Mouse (Mus musculus) CD8-positive naive resting alpha-beta T cell, adult 2 months (primary cell): Measurements from ENCODE around the gene Pif1.
A peak's percentile ranks its signal among the peaks of the same experiment; 100 is the strongest.

Source experiments
- DNase-seq, 2 experiments: peaks; one replicate each; pipeline ENCODE4 v3.0.0; 2022; ENCODE audit warnings: low read depth in 2 of 2, low spot score in 2 of 2

The Pif1 gene

DNA sequence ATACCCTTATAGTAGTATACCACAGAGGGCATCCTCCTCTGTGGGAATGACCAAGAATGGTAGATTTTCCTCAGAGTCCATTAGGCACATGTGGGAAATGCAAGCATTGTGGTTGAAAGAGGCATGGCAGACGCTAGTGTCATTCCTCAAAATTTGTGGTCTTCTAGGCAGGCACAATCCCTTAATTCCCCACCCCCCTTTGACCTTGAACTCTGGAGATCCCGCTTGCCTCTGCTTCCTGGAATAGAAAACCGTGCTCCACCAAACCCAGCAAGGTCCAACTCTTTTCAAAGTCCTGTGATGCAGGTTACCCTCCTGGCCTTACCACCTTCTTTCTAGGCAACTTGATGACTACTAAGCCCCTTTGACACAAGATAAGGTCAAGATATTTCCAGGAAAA lies 5.8 kb downstream of the Pif1 start:
- no peak for DNase-seq

DNA sequence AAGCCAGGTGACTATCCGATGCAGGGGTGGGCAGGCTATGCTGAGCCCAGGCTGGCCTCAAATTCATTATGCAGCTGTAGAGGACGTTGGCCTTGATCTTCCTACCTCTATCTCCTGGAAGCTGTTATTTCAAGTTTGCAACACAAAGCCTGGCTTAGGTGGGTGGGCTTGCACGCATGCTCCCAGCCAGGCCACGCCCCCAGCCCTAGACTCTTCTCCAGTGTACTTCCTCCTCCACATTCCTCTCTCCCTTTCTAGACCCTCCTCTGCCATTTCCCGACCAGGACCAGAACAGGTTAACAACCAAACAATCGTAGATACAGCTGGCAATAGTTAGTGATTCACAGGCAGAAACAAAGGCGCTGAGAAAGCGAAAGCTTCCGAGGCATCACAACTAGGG lies 6.6 kb downstream of the Pif1 start:
- DNase-seq = no peak

DNA sequence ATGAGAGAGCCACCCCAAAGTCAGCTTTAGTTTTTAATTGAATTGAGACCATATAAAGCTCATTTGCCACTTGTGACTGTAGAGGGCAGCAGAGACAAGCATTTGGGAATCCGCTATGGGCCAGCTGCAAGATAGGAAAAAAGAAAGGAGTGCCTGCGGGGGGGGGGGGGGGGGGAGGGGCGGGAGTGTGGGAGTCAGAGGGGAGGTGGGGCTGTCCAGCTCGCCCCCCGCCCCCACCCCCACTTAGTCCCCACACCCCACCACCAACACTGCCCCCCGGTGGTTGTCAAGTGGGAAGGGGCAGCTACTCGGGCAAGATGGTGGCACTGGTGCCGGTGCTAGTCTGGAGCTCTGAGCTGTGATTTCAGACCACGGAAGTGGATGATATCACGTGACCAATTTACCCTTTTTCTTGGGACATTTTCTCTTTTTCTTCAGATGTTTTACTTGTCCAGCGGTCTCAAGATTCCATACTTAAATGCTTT lies 11.8 kb downstream of the Pif1 start:
- DNase-seq = peak in 1 of 2 experiments; percentile 39

DNA sequence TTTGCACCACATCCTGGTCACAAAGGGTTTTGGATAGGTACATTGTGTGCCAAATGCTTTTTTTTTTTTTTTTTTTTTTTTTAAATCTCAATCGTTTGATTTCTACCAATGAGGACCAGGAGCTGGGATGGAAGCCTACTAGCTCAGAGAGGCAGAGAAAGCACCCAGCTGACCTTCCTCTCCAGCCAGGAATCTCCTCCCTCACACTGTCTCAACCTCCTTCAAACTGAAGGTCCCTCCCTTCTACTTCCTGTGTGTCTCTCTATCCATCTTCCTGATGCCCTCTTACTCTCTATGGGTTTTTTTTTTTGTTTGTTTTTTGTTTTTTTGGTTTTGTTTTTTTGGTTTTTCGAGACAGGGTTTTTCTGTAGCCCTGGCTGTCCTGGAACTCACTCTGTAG lies 14.0 kb downstream of the Pif1 start:
- no peak for DNase-seq

- DNase-seq = peak in 1 of 2 experiments; percentile 9
These were observed 16.6 kb downstream of the Pif1 start for GRCm38 (mm10) chr9:65603401-65604102.

GRCm38 (mm10) chr9:65605471-65606136 lies 18.6 kb downstream of the Pif1 start:
- no peak for DNase-seq

DNA sequence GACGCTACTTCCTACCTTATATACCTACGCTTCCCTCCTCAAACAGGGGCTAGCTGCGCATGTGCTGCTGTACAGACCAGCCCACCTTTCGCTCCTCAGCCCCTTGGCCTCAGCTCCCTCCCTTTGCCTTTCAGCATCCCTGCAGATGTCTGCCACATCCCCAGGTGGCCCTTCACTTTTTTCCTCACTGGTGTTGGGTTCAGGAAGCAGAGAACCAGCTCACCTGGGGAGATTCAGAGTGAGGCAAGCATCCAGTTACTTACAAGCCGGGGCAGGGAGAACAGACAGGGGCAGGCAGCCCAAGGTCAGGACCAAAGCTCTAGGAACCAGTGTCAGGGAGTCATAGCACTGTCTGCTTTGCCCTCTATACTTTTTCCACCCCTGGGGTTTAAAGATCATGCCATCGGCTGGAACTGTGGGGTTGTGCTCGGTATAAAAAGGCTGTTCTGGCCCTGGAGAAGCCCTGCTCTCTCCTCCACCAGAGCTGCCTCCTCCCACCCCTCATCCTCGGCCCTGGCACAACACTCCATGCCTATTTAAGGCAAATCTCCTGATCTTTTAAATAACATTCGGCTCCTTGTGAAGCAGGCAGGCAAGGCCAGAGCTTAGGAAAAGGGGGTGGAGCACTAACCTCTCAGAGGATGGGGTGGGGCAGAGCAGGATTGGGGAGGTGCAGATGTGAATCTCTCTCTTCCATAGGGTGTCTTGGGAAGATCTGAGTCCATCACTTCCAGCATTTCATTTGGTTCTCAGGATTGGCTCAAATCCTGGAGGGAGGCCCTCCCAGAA lies 19.6 kb downstream of the Pif1 start:
- no peak for DNase-seq

- DNase-seq = no peak
These were observed 20.2 kb downstream of the Pif1 start for GRCm38 (mm10) chr9:65607120-65607519.

- DNase-seq = no peak
These were observed 25.1 kb downstream of the Pif1 start for GRCm38 (mm10) chr9:65611969-65612486.

GRCm38 (mm10) chr9:65613098-65613497 lies 26.1 kb downstream of the Pif1 start:
- DNase-seq = no peak

GRCm38 (mm10) chr9:65619311-65619710 lies 32.4 kb downstream of the Pif1 start:
- DNase-seq = no peak

GRCm38 (mm10) chr9:65621196-65621595 lies 34.2 kb downstream of the Pif1 start:
- DNase-seq = no peak

DNA sequence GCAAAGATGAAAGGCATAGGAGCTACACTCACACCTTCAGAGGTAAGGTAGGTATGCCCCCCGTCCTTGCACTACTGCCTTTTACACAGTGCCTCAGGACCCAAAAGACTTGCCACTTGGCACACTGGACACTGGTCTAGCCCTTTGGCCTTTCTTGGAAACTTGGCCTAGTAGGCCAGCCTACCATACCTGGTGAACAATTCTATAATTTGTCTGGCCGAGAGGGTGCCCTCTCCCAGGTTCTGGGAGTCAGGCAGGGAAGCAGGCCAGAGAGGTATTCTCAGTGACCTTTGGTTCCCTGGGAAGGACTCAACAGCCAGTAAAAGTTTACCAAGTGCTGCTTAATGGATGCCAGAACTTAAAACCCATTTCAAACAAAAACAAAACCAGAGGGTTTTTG lies 34.7 kb downstream of the Pif1 start:
- DNase-seq = no peak

DNA sequence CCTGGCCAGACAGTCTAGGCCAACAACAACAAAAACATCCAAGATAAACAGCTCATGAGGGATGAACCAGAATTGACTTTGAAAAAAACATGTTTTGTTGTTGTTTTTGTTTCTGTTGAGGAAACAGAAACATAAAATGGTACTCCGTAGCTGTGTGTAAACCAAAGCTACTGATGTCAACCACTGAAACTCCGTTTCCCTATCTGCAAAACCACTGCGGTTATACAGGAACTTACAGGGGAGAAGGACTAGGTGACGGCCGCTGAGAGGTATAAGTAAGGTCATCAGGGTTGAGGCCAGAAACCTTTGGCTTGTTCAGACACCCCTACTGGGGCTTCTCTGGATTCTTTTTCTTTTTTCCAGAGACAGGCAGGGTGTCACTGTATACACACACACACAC lies 35.9 kb downstream of the Pif1 start:
- no peak for DNase-seq

GRCm38 (mm10) chr9:65624266-65624665 lies 37.3 kb downstream of the Pif1 start:
- no peak for DNase-seq

DNA sequence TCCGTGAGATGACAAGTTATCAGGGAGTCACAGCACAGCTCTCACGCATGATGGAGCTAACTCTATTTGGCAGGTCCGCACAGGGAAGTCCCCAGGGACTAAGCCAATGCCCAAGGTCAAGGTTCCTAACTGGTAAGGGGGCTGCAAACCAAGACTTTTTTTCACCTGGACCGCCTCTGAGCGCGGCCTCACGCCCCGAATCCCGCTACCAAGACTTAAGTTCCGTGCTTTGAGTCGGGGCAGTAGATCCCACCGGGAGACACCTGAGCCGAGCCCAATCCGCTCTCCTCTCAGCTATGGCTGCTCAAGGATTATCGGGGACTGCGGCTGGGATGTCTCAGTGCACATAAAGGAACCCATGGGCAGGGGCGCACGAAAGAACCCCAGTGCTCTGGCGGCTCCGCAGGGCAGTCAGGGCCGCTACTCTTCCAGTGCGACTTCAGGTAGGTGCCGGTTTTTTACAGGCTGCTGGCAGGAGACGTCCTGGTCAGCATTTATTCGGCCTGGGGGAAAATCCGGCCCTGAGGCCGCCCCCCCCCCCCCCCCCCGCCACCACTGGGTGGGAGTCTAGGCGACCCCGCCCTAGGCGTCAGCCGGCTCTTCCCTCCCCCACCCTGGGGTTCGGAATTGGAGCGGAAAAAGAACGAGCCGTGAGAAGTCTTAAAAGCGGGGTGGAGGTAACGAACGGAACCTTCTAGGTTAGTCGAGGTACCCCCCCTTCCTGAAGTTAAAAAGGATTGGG lies 42.2 kb downstream of the Pif1 start, which contains the start of gene Rbpms2:
Gene Rbpms2, plus strand, starts transcription at position 624 of the 742 bp plus-strand sequence.
- DNase-seq = no peak

GRCm38 (mm10) chr9:65629767-65630630 lies 43.0 kb downstream of the Pif1 start:
- peak; percentile 18 for DNase-seq

GRCm38 (mm10) chr9:65630631-65631353 lies 43.8 kb downstream of the Pif1 start:
- no peak for DNase-seq

DNA sequence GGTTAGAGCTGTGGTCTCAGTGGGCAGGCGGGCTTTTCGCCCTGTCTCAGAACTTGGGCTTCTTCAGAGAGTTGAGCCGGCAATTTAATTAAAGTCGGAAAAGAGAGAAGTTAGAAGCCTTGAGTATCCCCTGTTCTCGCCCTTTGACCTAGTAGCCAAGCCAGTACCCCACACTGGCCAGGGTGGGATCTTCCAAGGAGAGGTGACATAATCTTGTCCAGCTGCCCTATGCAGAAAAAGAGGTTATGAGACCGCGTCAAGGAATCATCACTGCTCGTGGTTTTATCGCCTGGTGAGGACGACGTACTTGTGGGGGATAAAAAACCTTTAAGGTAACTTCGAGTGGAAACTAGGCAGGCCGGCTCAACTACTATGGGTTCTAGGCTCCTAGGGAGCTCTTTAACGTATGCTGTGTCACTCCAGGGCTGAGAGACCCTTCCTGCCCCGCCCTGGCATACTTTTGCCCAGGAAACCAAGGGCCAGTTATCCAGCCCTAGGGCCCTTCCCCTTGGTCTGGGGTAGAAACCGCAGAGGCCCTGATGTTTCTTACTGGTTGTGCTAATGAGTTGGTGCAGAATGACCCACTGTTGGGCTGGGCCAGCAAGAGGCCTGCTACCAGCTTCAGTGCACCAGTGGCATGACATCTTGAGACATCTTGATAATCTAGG lies 44.5 kb downstream of the Pif1 start:
- no peak for DNase-seq
